Mouse (Mus musculus) splenic B cell, adult 2 months (primary cell): ENCODE measurements at regions not wholly inside any gene's neighbourhood (a gene's known extent, or its start where the extent isn't known, plus 50 kb on each side); places are given as distances from the start of the nearest gene placed in this dataset.
A peak's percentile ranks its signal among the peaks of the same experiment; 100 is the strongest.

Source experiments
- DNase-seq: peaks from one replicate; pipeline ENCODE4 v3.0.0-alpha.2; 2011; ENCODE audit warnings: low read depth, low spot score
- H3K27me3 ChIP-seq: 2 replicates; pipeline ENCODE4 v1.6.1; 2012; ENCODE audit warnings: mild to moderate bottlenecking, low read length, moderate library complexity, mixed read lengths; ENCODE audit not compliant: control insufficient read depth, poor library complexity, insufficient read depth, severe bottlenecking
- H3K36me3 ChIP-seq: 2 replicates; pipeline ENCODE4 v1.6.1; 2012; ENCODE audit warnings: mild to moderate bottlenecking, low read length, moderate library complexity, mixed read lengths; ENCODE audit not compliant: control insufficient read depth, poor library complexity, insufficient read depth, severe bottlenecking

GRCm38 (mm10) chr1:51551624-51552023 is 73.4 kb upstream of the Nabp1 start:
- Histone ChIP-seq H3K27me3 (no peaks in the 10 kb centered on the region), H3K36me3 (no peaks in the 10 kb centered on the region)
- no peak for DNase-seq

- no peak for DNase-seq
Measured at GRCm38 (mm10) chr1:51542801-51543200, 64.6 kb upstream of the Nabp1 start.

GRCm38 (mm10) chr1:51539634-51540033 is 61.4 kb upstream of the Nabp1 start:
- peak; percentile 42 for DNase-seq
- Histone ChIP-seq H3K27me3 (no peaks in the 10 kb centered on the region), H3K36me3 (no peaks in the 10 kb centered on the region)

More at GRCm38 (mm10) chr1:51542801-51543200, 64.6 kb upstream of the Nabp1 start:
- H3K36me3 ChIP-seq = no peaks in the 10 kb centered on the region
- H3K27me3 ChIP-seq = no peaks in the 10 kb centered on the region

GRCm38 (mm10) chr1:51538836-51539235 is 60.6 kb upstream of the Nabp1 start:
- Histone ChIP-seq H3K27me3 (no peaks in the 10 kb centered on the region), H3K36me3 (no peaks in the 10 kb centered on the region)
- DNase-seq = no peak

GRCm38 (mm10) chr1:51537765-51538360 is 59.6 kb upstream of the Nabp1 start:
- H3K36me3 ChIP-seq = no peaks in the 10 kb centered on the region
- H3K27me3 ChIP-seq = no peaks in the 10 kb centered on the region
- DNase-seq = no peak

- no peak for DNase-seq
- Histone ChIP-seq H3K27me3 (no peaks in the 10 kb centered on the region), H3K36me3 (no peaks in the 10 kb centered on the region)
Measured at GRCm38 (mm10) chr1:51536076-51536475, 57.9 kb upstream of the Nabp1 start.

- H3K27me3 ChIP-seq = no peaks in the 10 kb centered on the region
- no peak for DNase-seq
- H3K36me3 ChIP-seq = no peaks in the 10 kb centered on the region
Measured at GRCm38 (mm10) chr1:51535414-51535813, 57.2 kb upstream of the Nabp1 start.

GRCm38 (mm10) chr1:51531360-51531759 is 53.1 kb upstream of the Nabp1 start:
- no peak for DNase-seq
- no peaks in the 10 kb centered on the region for H3K36me3 ChIP-seq
- H3K27me3 ChIP-seq = no peaks in the 10 kb centered on the region

GRCm38 (mm10) chr1:51530191-51530926 is 52.1 kb upstream of the Nabp1 start:
- no peaks in the 10 kb centered on the region for H3K27me3 ChIP-seq
- no peak for DNase-seq
- no peaks in the 10 kb centered on the region for H3K36me3 ChIP-seq

- Histone ChIP-seq H3K27me3 (no peaks in the 10 kb centered on the region), H3K36me3 (no peaks in the 10 kb centered on the region)
- DNase-seq = peak; percentile 48
Measured at GRCm38 (mm10) chr1:51529653-51530052, 51.4 kb upstream of the Nabp1 start.

GRCm38 (mm10) chr1:51528671-51529070 is 50.4 kb upstream of the Nabp1 start:
- no peaks in the 10 kb centered on the region for H3K36me3 ChIP-seq
- no peaks in the 10 kb centered on the region for H3K27me3 ChIP-seq
- no peak for DNase-seq
